Mouse (Mus musculus) kidney, embryonic 14.5 days (tissue): Measurements from ENCODE around the gene Ccdc186. TPM values are rescaled to one million over a fixed set of nuclear protein-coding genes. Genes with fewer than 3 reads are reported as not detected.

Experiments
- ATAC-seq: fragments of 200-750 bp; cut with Nextera tagmentation; 2 replicates; pipeline ENCODE4 v1.8.0; 2017; ENCODE audit warnings: moderate number of reproducible peaks, mild to moderate bottlenecking, moderate TSS enrichment, moderate library complexity; ENCODE audit not compliant: low FRiP score, low TSS enrichment
- H3K27ac ChIP-seq: fragments of 300-500 bp; sonication (generic); 2 replicates; pipeline ENCODE4 v1.5.1; 2014; ENCODE audit warnings: low read depth, mild to moderate bottlenecking, low read length, moderate library complexity, mixed read lengths
- H3K27me3 ChIP-seq: fragments of 300-500 bp; sonication (generic); 2 replicates; pipeline ENCODE4 v1.6.1; 2014; ENCODE audit warnings: mild to moderate bottlenecking, low read length; ENCODE audit not compliant: control insufficient read depth, insufficient read depth
- H3K36me3 ChIP-seq: fragments of 300-500 bp; sonication (generic); 2 replicates; pipeline ENCODE4 v1.6.1; 2014; ENCODE audit warnings: low read length, mixed read lengths; ENCODE audit not compliant: control insufficient read depth, insufficient read depth
- H3K4me1 ChIP-seq: fragments of 300-500 bp; sonication (generic); 2 replicates; pipeline ENCODE4 v1.6.1; 2014; ENCODE audit warnings: low read length, mixed read lengths; ENCODE audit not compliant: control insufficient read depth, insufficient read depth
- H3K4me2 ChIP-seq: fragments of 300-500 bp; sonication (generic); replicated peaks from 2 replicates; pipeline ENCODE4 v1.6.1; 2014; ENCODE audit warnings: low read depth, mild to moderate bottlenecking, low read length
- H3K4me3 ChIP-seq: fragments of 300-500 bp; sonication (generic); 2 replicates; pipeline ENCODE4 v1.5.1; 2014; ENCODE audit warnings: mild to moderate bottlenecking, low read length
- H3K9ac ChIP-seq: fragments of 300-500 bp; sonication (generic); 2 replicates; pipeline ENCODE4 v1.6.1; 2014; ENCODE audit warnings: low read depth, mild to moderate bottlenecking, low read length, moderate library complexity
- H3K9me3 ChIP-seq: fragments of 300-500 bp; sonication (generic); 2 replicates; pipeline ENCODE4 v1.6.1; 2016; ENCODE audit warnings: low read length; ENCODE audit not compliant: control insufficient read depth
- WGBS: fragments of 180-500 bp; shearing (Covaris S2); extraction: QIAGEN DNeasy Blood & Tissue Kit; methylation state at CpG from one replicate; pipeline ENCODE4 v1.1.7; 2014; 5-methylcytosine and 5-hydroxymethylcytosine counted together
- polyA plus RNA-seq: library from polyadenylated mRNA; unstranded; fragments of >200 nt; fragmentation: Nextera tagmentation; extraction: Ambion mirVana; gene quantifications from 2 replicates; pipeline ENCODE4 v1.2.1, GENCODE M21; 2014

Gene Ccdc186
- 11.4 and 22.9 TPM in 2 replicates for polyA plus RNA-seq

DNA sequence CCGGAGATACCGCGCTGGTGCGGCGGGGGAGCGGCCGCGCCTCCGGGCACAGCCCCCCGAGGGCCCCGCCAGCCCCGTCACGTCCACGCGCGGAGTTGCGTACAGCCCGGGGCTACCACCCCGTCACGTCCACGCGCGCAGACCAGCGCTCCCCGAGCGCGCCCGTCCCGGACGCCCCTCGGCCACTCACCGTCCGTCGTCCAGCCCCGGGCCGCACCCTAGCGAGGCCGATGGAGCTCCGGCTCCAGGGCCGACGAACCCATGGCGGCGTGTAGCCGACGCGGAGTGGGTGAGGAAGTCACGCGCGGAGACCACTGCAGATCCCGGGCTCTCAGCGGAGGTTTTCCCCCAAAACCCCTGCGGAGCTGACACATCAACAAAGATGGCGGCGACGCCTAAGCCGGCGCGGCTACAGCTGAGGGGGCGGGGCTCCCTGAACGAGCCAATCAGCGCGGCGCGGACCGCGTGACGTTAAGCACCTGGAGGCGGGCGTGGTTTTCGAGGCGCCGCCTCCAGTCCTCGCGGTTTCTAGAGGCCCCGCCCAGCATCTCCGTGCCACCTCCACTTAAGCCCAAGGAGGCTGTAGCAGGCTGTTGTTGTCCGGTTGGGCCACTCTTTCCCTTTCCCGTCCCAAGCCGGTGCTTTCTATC lies at the start of gene Ccdc186:
Gene Ccdc186 (minus strand): TSS at position 393 of the 650 bp plus-strand sequence.
- H3K9me3 ChIP-seq, result no peaks in the 10 kb centered on the region
- peak within 1 kb of the TSS; percentile 69; the same call in 1 of the 2 replicates for H3K27ac ChIP-seq
- peak; percentile 99 for ATAC-seq
- H3K36me3 ChIP-seq, result no peaks in the 10 kb centered on the region
- peak within 1 kb of the TSS; percentile 63 for H3K4me2 ChIP-seq
- H3K9ac ChIP-seq, result peak within 1 kb of the TSS; percentile 91
- WGBS, result under 1% methylated on average over 74 of the region's 79 CpGs
- H3K27me3 ChIP-seq, result no peaks in the 10 kb centered on the region; the same call in 1 of the 2 replicates
- peaks cover 32% of the 10 kb centered on the region for H3K4me1 ChIP-seq
- peak within 1 kb of the TSS; percentile 100 for H3K4me3 ChIP-seq

GRCm38 (mm10) chr19:56867701-56868100 lies 45.7 kb upstream of the Ccdc186 start:
- WGBS, result 61% methylated on average over 4 of the region's 4 CpGs
- Histone ChIP-seq H3K9me3 (no peaks in the 10 kb centered on the region), H3K27me3 (peaks cover 4% of the 10 kb centered on the region), H3K4me1 (0 out of 2 replicates have a peak, but pooled peaks cover 6% of the 10 kb centered on the region), H3K36me3 (no peaks in the 10 kb centered on the region), H3K27ac (no peak overlapping the region), H3K4me2 (no peak overlapping the region), H3K4me3 (no peak overlapping the region), H3K9ac (no peak overlapping the region)
- ATAC-seq, result no peak

DNA sequence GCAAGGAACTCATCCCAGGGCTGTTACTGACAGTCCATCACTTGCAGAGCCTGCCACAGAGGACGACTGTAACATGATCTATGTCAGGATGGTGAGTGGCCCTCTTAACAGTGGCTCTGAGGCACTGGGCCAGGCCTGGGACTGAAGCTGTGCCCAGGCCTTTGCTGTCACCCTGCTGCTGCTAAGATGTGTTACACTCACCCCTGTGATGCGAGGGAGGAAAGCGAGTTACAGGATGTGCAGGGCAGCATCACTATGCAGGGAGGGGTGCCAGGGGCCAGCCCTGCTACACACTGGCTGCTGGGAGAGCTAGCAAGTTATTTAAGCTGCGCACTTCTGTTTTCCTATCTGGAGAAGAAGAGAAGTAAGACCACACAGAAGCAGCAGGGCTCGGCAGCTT lies 34.5 kb upstream of the Ccdc186 start:
- WGBS, result 24% methylated on average over 5 of the region's 5 CpGs
- H3K36me3 ChIP-seq, result no peaks in the 10 kb centered on the region
- H3K9me3 ChIP-seq, result 0 out of 2 replicates have a peak, but pooled peaks cover 3% of the 10 kb centered on the region
- no peak overlapping the region for H3K4me3 ChIP-seq
- no peak for ATAC-seq
- H3K4me2 ChIP-seq, result no peak overlapping the region
- H3K27ac ChIP-seq, result no peak overlapping the region
- H3K4me1 ChIP-seq, result no peaks in the 10 kb centered on the region
- no peaks in the 10 kb centered on the region for H3K27me3 ChIP-seq
- H3K9ac ChIP-seq, result no peak overlapping the region

GRCm38 (mm10) chr19:56852590-56852989 lies 30.6 kb upstream of the Ccdc186 start:
- Histone ChIP-seq H3K27me3 (no peaks in the 10 kb centered on the region), H3K27ac (no peak overlapping the region), H3K4me2 (no peak overlapping the region), H3K4me3 (no peak overlapping the region), H3K36me3 (no peaks in the 10 kb centered on the region), H3K4me1 (no peaks in the 10 kb centered on the region), H3K9me3 (0 out of 2 replicates have a peak, but pooled peaks cover 6% of the 10 kb centered on the region), H3K9ac (no peak overlapping the region)
- no peak for ATAC-seq

DNA sequence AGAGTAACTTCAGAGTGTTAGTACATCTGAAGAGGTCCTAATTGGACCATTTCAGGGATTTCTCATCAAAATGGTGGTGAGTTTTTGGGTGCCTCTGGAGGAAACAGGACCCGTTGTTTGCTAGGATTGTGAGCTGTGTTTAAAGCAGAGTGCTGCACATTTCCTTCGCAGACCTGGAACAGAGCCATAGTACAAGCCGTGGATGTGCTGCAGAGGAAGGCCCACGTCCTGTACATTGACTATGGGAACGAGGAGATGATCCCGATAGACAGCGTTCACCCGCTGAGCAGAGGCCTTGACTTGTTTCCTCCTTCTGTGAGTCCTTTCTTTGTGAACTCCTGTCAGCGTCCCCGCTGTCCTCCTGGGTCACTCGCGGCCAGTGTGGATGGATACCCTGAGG lies 21.0 kb upstream of the Ccdc186 start:
- Histone ChIP-seq H3K9me3 (peaks cover 3% of the 10 kb centered on the region; the same call in 1 of the 2 replicates), H3K27me3 (no peaks in the 10 kb centered on the region), H3K4me2 (no peak overlapping the region), H3K4me3 (no peak overlapping the region), H3K27ac (no peak overlapping the region), H3K9ac (no peak overlapping the region), H3K36me3 (no peaks in the 10 kb centered on the region), H3K4me1 (no peaks in the 10 kb centered on the region)
- WGBS, result 90% methylated on average over 12 of the region's 12 CpGs
- no peak for ATAC-seq

DNA sequence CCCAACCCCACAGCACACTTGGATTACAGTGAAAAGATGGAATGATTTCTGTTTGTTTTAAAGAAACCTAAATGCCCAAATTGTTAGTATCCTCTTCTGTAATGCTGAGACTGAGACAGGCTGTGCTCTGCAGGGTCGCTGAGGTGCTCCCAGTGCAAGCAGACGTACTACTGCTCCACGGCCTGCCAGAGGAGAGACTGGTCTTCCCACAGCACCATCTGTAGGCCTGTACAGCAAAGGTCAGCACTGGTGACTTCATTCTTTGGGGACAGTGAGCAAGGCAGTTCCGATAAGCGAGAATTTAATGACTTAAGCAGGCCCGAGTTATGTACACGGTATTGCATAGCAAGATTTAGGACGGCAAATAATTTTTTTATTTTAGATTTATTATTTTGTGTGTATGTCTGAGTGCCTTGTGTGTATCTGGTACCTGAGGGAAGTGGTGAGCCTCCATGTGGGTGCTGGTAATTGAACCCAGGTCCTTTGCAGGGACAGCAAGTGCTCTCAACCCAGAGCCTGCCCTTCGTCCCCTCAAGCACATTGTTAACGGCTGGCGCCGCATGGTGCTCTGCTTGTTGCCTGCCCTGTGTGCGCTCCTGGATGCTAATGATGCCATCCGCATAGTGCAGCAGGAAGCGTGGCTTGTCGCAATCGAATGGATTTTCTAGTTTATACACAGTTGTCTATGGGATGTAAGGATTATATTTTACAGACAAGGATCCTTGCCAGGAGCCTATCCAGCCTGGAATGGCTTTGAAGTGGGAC lies 17.1 kb upstream of the Ccdc186 start:
- ATAC-seq, result no peak
- no peak overlapping the region for H3K27ac ChIP-seq
- H3K36me3 ChIP-seq, result no peaks in the 10 kb centered on the region
- H3K9ac ChIP-seq, result no peak overlapping the region
- 78% methylated on average over 17 of the region's 17 CpGs for WGBS
- H3K4me3 ChIP-seq, result no peak overlapping the region
- no peaks in the 10 kb centered on the region for H3K4me1 ChIP-seq
- no peak overlapping the region for H3K4me2 ChIP-seq
- H3K27me3 ChIP-seq, result no peaks in the 10 kb centered on the region
- no peaks in the 10 kb centered on the region for H3K9me3 ChIP-seq

DNA sequence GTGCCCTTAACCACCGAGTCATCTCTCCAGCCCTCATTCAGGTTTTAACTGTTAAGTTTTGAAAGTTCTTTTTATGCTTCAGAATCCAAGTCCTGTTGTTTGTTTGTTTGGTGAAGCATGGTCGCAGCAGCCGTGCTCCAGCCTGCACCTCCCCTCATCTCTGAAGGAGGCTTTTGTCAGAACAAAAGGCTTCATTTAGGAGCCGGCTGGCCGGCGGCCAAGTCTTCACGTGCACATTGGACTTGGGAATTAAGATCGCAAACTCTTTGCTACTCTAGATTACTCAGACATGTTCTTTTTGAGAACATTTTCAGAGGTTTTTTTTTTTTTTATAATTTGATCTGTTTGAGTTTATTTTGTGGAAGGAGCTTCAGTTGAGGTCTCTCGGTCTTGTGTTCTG lies 13.3 kb upstream of the Ccdc186 start:
- 68% methylated on average over 9 of the region's 9 CpGs for WGBS
- no peak for ATAC-seq
- Histone ChIP-seq H3K4me1 (no peaks in the 10 kb centered on the region), H3K27me3 (no peaks in the 10 kb centered on the region), H3K4me3 (no peak overlapping the region), H3K9ac (no peak overlapping the region), H3K4me2 (no peak overlapping the region), H3K9me3 (no peaks in the 10 kb centered on the region), H3K36me3 (no peaks in the 10 kb centered on the region), H3K27ac (no peak overlapping the region)

GRCm38 (mm10) chr19:56830163-56830562 lies 8.2 kb upstream of the Ccdc186 start:
- H3K27ac ChIP-seq, result no peak overlapping the region
- no peak for ATAC-seq
- H3K27me3 ChIP-seq, result no peaks in the 10 kb centered on the region
- H3K4me3 ChIP-seq, result no peak overlapping the region
- H3K9ac ChIP-seq, result no peak overlapping the region
- H3K36me3 ChIP-seq, result no peaks in the 10 kb centered on the region
- H3K4me2 ChIP-seq, result no peak overlapping the region
- H3K9me3 ChIP-seq, result no peaks in the 10 kb centered on the region
- WGBS, result 86% methylated on average over 4 of the region's 4 CpGs
- 0 out of 2 replicates have a peak, but pooled peaks cover 3% of the 10 kb centered on the region for H3K4me1 ChIP-seq

- Histone ChIP-seq H3K36me3 (no peaks in the 10 kb centered on the region), H3K27ac (no peak overlapping the region), H3K27me3 (no peaks in the 10 kb centered on the region), H3K9ac (no peak overlapping the region), H3K4me1 (0 out of 2 replicates have a peak, but pooled peaks cover 3% of the 10 kb centered on the region), H3K4me3 (no peak overlapping the region), H3K4me2 (no peak overlapping the region), H3K9me3 (no peaks in the 10 kb centered on the region)
- no peak for ATAC-seq
- WGBS, result 85% methylated on average over 9 of the region's 9 CpGs
Measured at GRCm38 (mm10) chr19:56829267-56829666, 7.3 kb upstream of the Ccdc186 start.
